Mouse (Mus musculus) limb, embryonic 14.5 days (tissue): ENCODE results near the gene Trio. TPM values are rescaled to one million over a fixed set of nuclear protein-coding genes. Genes with fewer than 3 reads are reported as not detected.

ENCODE experiments used
- ATAC-seq: fragments of 200-750 bp; cut with Nextera tagmentation; 2 replicates; pipeline ENCODE4 v1.8.0; 2017; ENCODE audit warnings: low read depth, moderate number of reproducible peaks, moderate TSS enrichment; ENCODE audit not compliant: low FRiP score
- DNase-seq: peaks from one replicate; pipeline ENCODE4 v3.0.0-alpha.2; 2015; ENCODE audit warnings: low spot score
- H3K27ac ChIP-seq: fragments of 300-500 bp; sonication (generic); replicated peaks from 2 replicates; pipeline ENCODE4 v1.5.1; 2014; ENCODE audit warnings: low read depth, mild to moderate bottlenecking, low read length, moderate library complexity, mixed read lengths
- H3K27me3 ChIP-seq: fragments of 300-500 bp; sonication (generic); 2 replicates; pipeline ENCODE4 v1.6.1; 2014; ENCODE audit warnings: low read length, mixed read lengths; ENCODE audit not compliant: control insufficient read depth, insufficient read depth
- H3K36me3 ChIP-seq: fragments of 300-500 bp; sonication (generic); 2 replicates; pipeline ENCODE4 v1.6.1; 2014; ENCODE audit warnings: mild to moderate bottlenecking, low read length, moderate library complexity, mixed read lengths; ENCODE audit not compliant: control insufficient read depth, insufficient read depth
- H3K4me1 ChIP-seq: fragments of 300-500 bp; sonication (generic); 2 replicates; pipeline ENCODE4 v1.6.1; 2014; ENCODE audit warnings: antibody characterized with exemption, low read length, mixed read lengths; ENCODE audit not compliant: control insufficient read depth, insufficient read depth
- H3K4me2 ChIP-seq: fragments of 300-500 bp; sonication (generic); replicated peaks from 2 replicates; pipeline ENCODE4 v1.6.1; 2014; ENCODE audit warnings: low read depth, mild to moderate bottlenecking, low read length, moderate library complexity; ENCODE audit not compliant: severe bottlenecking
- H3K4me3 ChIP-seq: fragments of 300-500 bp; sonication (generic); replicated peaks from 2 replicates; pipeline ENCODE4 v1.5.1; 2014; ENCODE audit warnings: low read length
- H3K9ac ChIP-seq: fragments of 300-500 bp; sonication (generic); 2 replicates; pipeline ENCODE4 v1.6.1; 2014; ENCODE audit warnings: mild to moderate bottlenecking, low read depth, low read length, moderate library complexity; ENCODE audit not compliant: severe bottlenecking
- H3K9me3 ChIP-seq: fragments of 300-500 bp; sonication (generic); 2 replicates; pipeline ENCODE4 v1.6.1; 2016; ENCODE audit warnings: low read length; ENCODE audit not compliant: control insufficient read depth
- POLR2A ChIP-seq: fragments of 200-500 bp; IDR thresholded peaks from 2 replicates; pipeline ENCODE4 v1.8.0; 2012; ENCODE audit warnings: inconsistent platforms, mild to moderate bottlenecking, moderate library complexity, borderline replicate concordance; ENCODE audit not compliant: insufficient read depth, insufficient read length; ENCODE audit errors: extremely low read depth
- WGBS: fragments of 180-500 bp; shearing (Covaris S2); extraction: QIAGEN DNeasy Blood & Tissue Kit; methylation state at CpG from one replicate; pipeline ENCODE4 v1.1.7; 2014; 5-methylcytosine and 5-hydroxymethylcytosine counted together
- polyA plus RNA-seq, 2 experiments: library from polyadenylated mRNA; depleted of rRNA in 1 of 2; stranded (reverse) in 1 of 2; unstranded in 1 of 2; fragments of >200 nt; fragmentation: Nextera tagmentation in 1 of 2; extraction: Ambion mirVana in 1 of 2; gene quantifications; 2 replicates each; pipeline versions ENCODE4 v1.2.1 to v1.2.3; 2012 to 2014

Trio gene
- polyA plus RNA-seq, 2 experiments = 78.7 to 230 TPM

- no peak overlapping the region for H3K4me3 ChIP-seq
- no peak overlapping the region for H3K27ac ChIP-seq
- no peaks in the 10 kb centered on the region for H3K9me3 ChIP-seq
- no peak overlapping the region for H3K9ac ChIP-seq
- H3K27me3 ChIP-seq = no peaks in the 10 kb centered on the region
- H3K36me3 ChIP-seq = no peaks in the 10 kb centered on the region
- DNase-seq = no peak
- H3K4me2 ChIP-seq = no peak overlapping the region
- no peak for TF ChIP-seq POLR2A
- H3K4me1 ChIP-seq = peaks cover 47% of the 10 kb centered on the region
- 78% methylated on average over 4 of the region's 4 CpGs for WGBS
- ATAC-seq = no peak
Observed at GRCm38 (mm10) chr15:27940032-27940431, 85.6 kb downstream of the Trio start.

- H3K4me3 ChIP-seq = no peak overlapping the region
- TF ChIP-seq POLR2A = no peak
- peaks cover 41% of the 10 kb centered on the region for H3K4me1 ChIP-seq
- no peak overlapping the region for H3K9ac ChIP-seq
- no peak overlapping the region for H3K27ac ChIP-seq
- ATAC-seq = no peak
- no peaks in the 10 kb centered on the region for H3K36me3 ChIP-seq
- no peak overlapping the region for H3K4me2 ChIP-seq
- no peaks in the 10 kb centered on the region for H3K9me3 ChIP-seq
- DNase-seq = no peak
- no peaks in the 10 kb centered on the region for H3K27me3 ChIP-seq
- 69% methylated on average over 6 of the region's 6 CpGs for WGBS
Observed at GRCm38 (mm10) chr15:27938886-27939285, 86.8 kb downstream of the Trio start.

- DNase-seq = no peak
- Histone ChIP-seq H3K9me3 (no peaks in the 10 kb centered on the region), H3K9ac (0 out of 2 replicates have a peak overlapping the region, but pooled peaks have one; percentile 25), H3K4me3 (peak overlapping the region; percentile 19), H3K27ac (no peak overlapping the region; the same call in 1 of the 2 replicates), H3K27me3 (no peaks in the 10 kb centered on the region), H3K4me2 (peak overlapping the region; percentile 40), H3K4me1 (peaks cover 36% of the 10 kb centered on the region), H3K36me3 (no peaks in the 10 kb centered on the region)
- ATAC-seq = 0 out of 2 replicates have a peak, but pooled peaks have one; percentile 20
- 26% methylated on average over 24 of the region's 24 CpGs for WGBS
- TF ChIP-seq POLR2A = no peak
Observed at GRCm38 (mm10) chr15:27937861-27938833, 87.5 kb downstream of the Trio start.

GRCm38 (mm10) chr15:27937003-27937860 is 88.4 kb downstream of the Trio start:
- WGBS = 20% methylated on average over 20 of the region's 20 CpGs
- H3K27ac ChIP-seq = peak overlapping the region; percentile 33; the same call in 1 of the 2 replicates
- H3K27me3 ChIP-seq = no peaks in the 10 kb centered on the region
- 0 out of 2 replicates have a peak overlapping the region, but pooled peaks have one; percentile 25 for H3K9ac ChIP-seq
- H3K9me3 ChIP-seq = no peaks in the 10 kb centered on the region
- H3K4me3 ChIP-seq = peak overlapping the region; percentile 19
- peaks cover 32% of the 10 kb centered on the region for H3K4me1 ChIP-seq
- peak; percentile 84 for ATAC-seq
- peak; percentile 75 for DNase-seq
- peak overlapping the region; percentile 40 for H3K4me2 ChIP-seq
- no peaks in the 10 kb centered on the region for H3K36me3 ChIP-seq
- no peak for TF ChIP-seq POLR2A
